Mouse (Mus musculus): Measurements from ENCODE around the gene Gm49354. TPM values are rescaled to one million over a fixed set of nuclear protein-coding genes. Genes with fewer than 3 reads are reported as not detected.
"Not testable (repeated sequence)": the region's sequence is repeated elsewhere in the genome, so short reads cannot be mapped to it uniquely, and the experiment has no call there.

Gene Gm49354
- polyA plus RNA-seq, 1 experiment from 2014 or later: not detected

- 72% methylated on average over 2 of the region's 4 CpGs for WGBS
- Histone ChIP-seq H3K4me3 (ENCODE audit: low read depth, low read length) (no peak overlapping the region), H3K27me3 (ENCODE audit: control insufficient read depth, insufficient read depth, low read length) (no peaks in the 10 kb centered on the region), H3K27ac (ENCODE audit: low read depth, low read length) (no peak overlapping the region), H3K9ac (ENCODE audit: low read depth, low read length) (no peak overlapping the region), H3K36me3 (ENCODE audit: control insufficient read depth, insufficient read depth, low read length) (no peaks in the 10 kb centered on the region), H3K4me1 (replicated peaks; ENCODE audit: control insufficient read depth, insufficient read depth, low read length) (no peaks in the 10 kb centered on the region), H3K4me2 (replicated peaks; ENCODE audit: low read depth, low read length) (no peak overlapping the region), H3K9me3 (ENCODE audit: control insufficient read depth, low read length) (no peaks in the 10 kb centered on the region)
- no peak for DNase-seq (ENCODE audit: low spot score)
- ATAC-seq (ENCODE audit: low FRiP score): no peak
Observed at GRCm38 (mm10) chr13:59733936-59734335, 48.1 kb downstream of the Gm49354 start.

GRCm38 (mm10) chr13:59731652-59732051, 50.4 kb downstream of the Gm49354 start, which contains the start of gene Spata31d1d:
Gene Spata31d1d (minus strand): TSS chr13:59731752.
- Histone ChIP-seq H3K9ac (ENCODE audit: low read depth, low read length) (no peak within 1 kb of the TSS), H3K27me3 (ENCODE audit: control insufficient read depth, insufficient read depth, low read length) (no peaks in the 10 kb centered on the region), H3K4me1 (replicated peaks; ENCODE audit: control insufficient read depth, insufficient read depth, low read length) (no peaks in the 10 kb centered on the region), H3K27ac (ENCODE audit: low read depth, low read length) (no peak within 1 kb of the TSS), H3K9me3 (ENCODE audit: control insufficient read depth, low read length) (no peaks in the 10 kb centered on the region), H3K36me3 (ENCODE audit: control insufficient read depth, insufficient read depth, low read length) (no peaks in the 10 kb centered on the region), H3K4me3 (ENCODE audit: low read depth, low read length) (no peak within 1 kb of the TSS), H3K4me2 (replicated peaks; ENCODE audit: low read depth, low read length) (no peak within 1 kb of the TSS)
- DNase-seq (ENCODE audit: low spot score): no peak
- no peak for ATAC-seq (ENCODE audit: low FRiP score)
- WGBS: 45% methylated on average over 6 of the region's 7 CpGs

- ATAC-seq (ENCODE audit: low FRiP score) (peak; percentile 89), DNase-seq (ENCODE audit: low spot score) (peak; percentile 91)
- no peak overlapping the region for H3K27ac ChIP-seq (ENCODE audit: low read depth, low read length)
- no peaks in the 10 kb centered on the region for H3K27me3 ChIP-seq (ENCODE audit: control insufficient read depth, insufficient read depth, low read length)
- no peak overlapping the region for H3K4me2 ChIP-seq (replicated peaks; ENCODE audit: low read depth, low read length)
- no peaks in the 10 kb centered on the region for H3K9me3 ChIP-seq (ENCODE audit: control insufficient read depth, low read length)
- no peak overlapping the region for H3K9ac ChIP-seq (ENCODE audit: low read depth, low read length)
- H3K4me1 ChIP-seq (replicated peaks; ENCODE audit: control insufficient read depth, insufficient read depth, low read length): no peaks in the 10 kb centered on the region
- H3K36me3 ChIP-seq (ENCODE audit: control insufficient read depth, insufficient read depth, low read length): no peaks in the 10 kb centered on the region
- 28% methylated on average over 7 of the region's 7 CpGs for WGBS
- no peak overlapping the region for H3K4me3 ChIP-seq (ENCODE audit: low read depth, low read length)
Observed at GRCm38 (mm10) chr13:59728378-59729093, 53.5 kb downstream of the Gm49354 start.

- H3K9me3 ChIP-seq (ENCODE audit: control insufficient read depth, low read length): no peaks in the 10 kb centered on the region
- WGBS: 33% methylated on average over 29 of the region's 29 CpGs
- peak overlapping the region; percentile 24; the same call in 1 of the 2 replicates for H3K9ac ChIP-seq (ENCODE audit: low read depth, low read length)
- no peak overlapping the region for H3K4me3 ChIP-seq (ENCODE audit: low read depth, low read length)
- DNase-seq (ENCODE audit: low spot score) (peak; percentile 13), ATAC-seq (ENCODE audit: low FRiP score) (no peak)
- H3K27ac ChIP-seq (ENCODE audit: low read depth, low read length): no peak overlapping the region
- H3K4me1 ChIP-seq (replicated peaks; ENCODE audit: control insufficient read depth, insufficient read depth, low read length): no peaks in the 10 kb centered on the region
- H3K27me3 ChIP-seq (ENCODE audit: control insufficient read depth, insufficient read depth, low read length): no peaks in the 10 kb centered on the region
- H3K4me2 ChIP-seq (replicated peaks; ENCODE audit: low read depth, low read length): peak overlapping the region; percentile 22; the same call in 1 of the 2 replicates
- H3K36me3 ChIP-seq (ENCODE audit: control insufficient read depth, insufficient read depth, low read length): no peaks in the 10 kb centered on the region
Observed at GRCm38 (mm10) chr13:59726139-59726867, 55.7 kb downstream of the Gm49354 start.

GRCm38 (mm10) chr13:59722089-59722488, 60.0 kb downstream of the Gm49354 start:
- H3K4me3 ChIP-seq (ENCODE audit: low read depth, low read length); DNase-seq (ENCODE audit: low spot score); H3K9me3 ChIP-seq (ENCODE audit: control insufficient read depth, low read length); H3K27ac ChIP-seq (ENCODE audit: low read depth, low read length); H3K4me2 ChIP-seq (replicated peaks; ENCODE audit: low read depth, low read length); ATAC-seq (ENCODE audit: low FRiP score); H3K4me1 ChIP-seq (replicated peaks; ENCODE audit: control insufficient read depth, insufficient read depth, low read length); H3K9ac ChIP-seq (ENCODE audit: low read depth, low read length); H3K36me3 ChIP-seq (ENCODE audit: control insufficient read depth, insufficient read depth, low read length); H3K27me3 ChIP-seq (ENCODE audit: control insufficient read depth, insufficient read depth, low read length): not testable (repeated sequence)
- 81% methylated on average over 1 of the region's 1 CpGs for WGBS

- 94% methylated on average over 1 of the region's 1 CpGs for WGBS
- H3K27me3 ChIP-seq (ENCODE audit: control insufficient read depth, insufficient read depth, low read length): no peaks in the 10 kb centered on the region
- no peak overlapping the region for H3K27ac ChIP-seq (ENCODE audit: low read depth, low read length)
- H3K4me2 ChIP-seq (replicated peaks; ENCODE audit: low read depth, low read length): no peak overlapping the region
- no peaks in the 10 kb centered on the region for H3K4me1 ChIP-seq (replicated peaks; ENCODE audit: control insufficient read depth, insufficient read depth, low read length)
- H3K4me3 ChIP-seq (ENCODE audit: low read depth, low read length): no peak overlapping the region
- H3K9me3 ChIP-seq (ENCODE audit: control insufficient read depth, low read length): no peaks in the 10 kb centered on the region
- DNase-seq (ENCODE audit: low spot score): no peak
- H3K9ac ChIP-seq (ENCODE audit: low read depth, low read length): no peak overlapping the region
- no peak for ATAC-seq (ENCODE audit: low FRiP score)
- H3K36me3 ChIP-seq (ENCODE audit: control insufficient read depth, insufficient read depth, low read length): no peaks in the 10 kb centered on the region
Observed at GRCm38 (mm10) chr13:59719475-59719874, 62.6 kb downstream of the Gm49354 start.

- ATAC-seq (ENCODE audit: low FRiP score); H3K4me3 ChIP-seq (ENCODE audit: low read depth, low read length); H3K27me3 ChIP-seq (ENCODE audit: control insufficient read depth, insufficient read depth, low read length); H3K4me2 ChIP-seq (replicated peaks; ENCODE audit: low read depth, low read length); H3K27ac ChIP-seq (ENCODE audit: low read depth, low read length); H3K9me3 ChIP-seq (ENCODE audit: control insufficient read depth, low read length); DNase-seq (ENCODE audit: low spot score); H3K9ac ChIP-seq (ENCODE audit: low read depth, low read length); H3K4me1 ChIP-seq (replicated peaks; ENCODE audit: control insufficient read depth, insufficient read depth, low read length); H3K36me3 ChIP-seq (ENCODE audit: control insufficient read depth, insufficient read depth, low read length): not testable (repeated sequence)
- WGBS: 41% methylated on average over 6 of the region's 6 CpGs
Observed at GRCm38 (mm10) chr13:59718857-59719440, 63.1 kb downstream of the Gm49354 start.

- DNase-seq (ENCODE audit: low spot score): no peak
- no peak for ATAC-seq (ENCODE audit: low FRiP score)
- 42% methylated on average over 3 of the region's 3 CpGs for WGBS
- Histone ChIP-seq H3K4me3 (ENCODE audit: low read depth, low read length) (no peak overlapping the region), H3K36me3 (ENCODE audit: control insufficient read depth, insufficient read depth, low read length) (no peaks in the 10 kb centered on the region), H3K9ac (ENCODE audit: low read depth, low read length) (no peak overlapping the region), H3K27me3 (ENCODE audit: control insufficient read depth, insufficient read depth, low read length) (no peaks in the 10 kb centered on the region), H3K4me2 (replicated peaks; ENCODE audit: low read depth, low read length) (no peak overlapping the region), H3K27ac (ENCODE audit: low read depth, low read length) (no peak overlapping the region), H3K9me3 (ENCODE audit: control insufficient read depth, low read length) (no peaks in the 10 kb centered on the region), H3K4me1 (replicated peaks; ENCODE audit: control insufficient read depth, insufficient read depth, low read length) (no peaks in the 10 kb centered on the region)
Observed at GRCm38 (mm10) chr13:59713710-59714109, 68.3 kb downstream of the Gm49354 start.

Data from hindbrain, embryonic 11.5 days (tissue).